Mouse (Mus musculus): ENCODE data around the gene Baz1b.

The Baz1b gene

DNA sequence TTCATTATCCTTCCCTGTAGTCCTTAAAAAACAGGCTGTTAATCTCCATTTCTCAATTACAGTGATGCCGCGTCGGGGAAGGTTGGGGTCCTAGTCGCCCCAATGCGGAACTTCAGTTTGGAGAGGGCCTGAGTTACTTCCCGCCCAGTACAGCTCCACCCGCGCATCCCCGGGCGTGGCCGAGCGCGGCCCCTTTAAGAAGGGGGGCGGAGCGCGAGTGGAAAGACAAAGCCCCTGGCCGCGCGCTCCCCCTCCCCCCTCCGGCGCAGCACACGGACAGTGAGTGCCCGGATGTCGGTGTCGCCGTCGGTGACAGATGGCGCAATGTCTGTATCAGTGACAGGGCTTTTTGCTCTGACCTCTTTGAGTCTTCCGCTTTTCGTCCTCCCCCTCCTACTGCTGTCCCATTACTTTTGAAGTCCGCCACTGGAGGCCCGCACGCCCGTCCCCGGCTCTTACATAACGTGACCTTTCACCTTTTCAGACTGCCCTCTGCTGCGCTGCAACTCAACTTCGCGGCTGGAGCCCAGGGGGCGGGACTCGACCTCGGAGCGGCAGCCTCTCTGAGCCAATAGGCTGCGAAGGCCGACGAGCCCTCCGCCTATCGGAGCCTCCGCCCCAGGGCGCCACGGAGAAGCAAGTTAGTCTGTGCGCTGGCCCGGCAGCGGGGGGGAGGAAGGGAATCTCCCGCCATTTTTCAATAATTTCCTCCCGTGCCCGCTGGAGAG, at the start of gene Baz1b:
Gene Baz1b, plus strand, starts transcription at position 644 of the 728 bp plus-strand sequence.
- peak; percentile 99 for DNase-seq

DNA sequence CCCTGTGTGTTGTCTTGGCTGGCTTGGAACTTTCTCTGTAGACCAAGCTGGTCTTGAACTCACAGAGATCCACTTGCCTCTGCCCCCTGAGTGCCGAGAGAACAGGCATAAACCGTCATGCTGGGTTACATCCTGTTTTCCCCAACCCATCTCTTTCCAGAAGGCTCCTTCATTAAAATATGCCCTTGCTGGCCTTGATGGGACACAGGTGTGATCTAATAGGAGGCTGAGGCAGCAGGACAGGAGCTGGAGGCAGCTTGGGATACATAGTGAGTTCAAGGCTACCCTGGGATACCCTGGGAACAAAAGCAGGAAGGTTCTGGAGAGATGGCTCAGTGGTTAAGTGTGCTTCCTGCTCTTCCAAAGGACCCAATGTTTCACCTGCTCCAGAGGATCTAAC, 47.2 kb upstream of the Baz1b start:
- no peak for DNase-seq

DNA sequence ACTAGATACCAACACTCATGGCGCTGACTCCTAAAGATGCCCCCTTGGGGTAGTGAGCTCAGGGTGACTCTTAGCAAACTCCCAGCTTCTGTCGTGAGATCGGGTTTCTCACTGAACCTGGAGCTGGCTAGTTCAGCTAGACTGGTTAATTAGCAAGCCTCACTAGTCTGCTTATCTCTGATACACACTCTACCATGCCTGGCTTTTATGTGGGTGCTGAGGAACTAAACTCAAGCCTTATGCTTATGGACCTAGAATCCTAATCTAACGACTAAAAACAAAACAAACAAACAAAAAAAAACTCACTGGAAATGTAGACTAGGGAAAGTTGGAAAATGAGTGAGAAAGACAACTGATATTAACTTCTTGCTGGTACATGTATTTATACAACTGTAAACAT, 42.6 kb upstream of the Baz1b start:
- DNase-seq: no peak

DNA sequence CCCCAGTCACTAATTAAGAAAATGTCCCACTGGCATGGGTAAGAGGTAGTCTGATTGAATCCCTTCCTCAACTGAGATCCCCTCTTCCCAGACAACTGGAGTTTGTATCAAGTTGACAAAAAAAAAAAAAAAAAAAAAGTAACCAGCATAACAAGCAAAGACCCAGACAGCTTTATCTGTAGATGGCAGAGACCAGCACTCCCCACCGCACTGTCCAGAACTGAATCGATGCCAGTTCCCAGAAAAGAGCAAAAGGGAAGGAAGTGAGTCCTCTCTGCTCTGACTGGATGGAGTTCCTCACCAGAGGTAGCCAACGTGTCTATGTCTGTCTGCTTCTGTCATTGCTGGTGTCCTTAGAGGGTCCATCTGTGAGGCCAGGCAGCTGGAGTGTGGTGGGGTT, 41.5 kb upstream of the Baz1b start:
- no peak for DNase-seq

DNA sequence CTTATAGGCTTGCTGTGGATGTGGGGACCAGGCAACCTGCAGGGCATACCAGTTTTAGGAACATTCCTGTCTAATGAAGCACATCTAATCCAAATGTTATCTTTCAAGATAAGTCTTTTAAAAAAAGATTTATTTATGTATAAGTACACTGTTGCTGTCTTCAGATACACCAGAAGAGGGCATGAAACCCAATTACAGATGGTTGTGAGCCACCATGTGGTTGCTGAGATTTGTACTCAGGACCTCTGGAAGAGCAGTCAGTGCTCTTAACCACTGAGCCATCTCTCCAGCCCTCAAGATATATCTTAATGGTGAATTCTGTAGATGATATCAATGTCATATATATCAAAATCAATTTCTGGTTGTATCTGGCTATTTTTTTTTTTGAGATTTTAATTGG, 41.1 kb upstream of the Baz1b start:
- DNase-seq: no peak

DNA sequence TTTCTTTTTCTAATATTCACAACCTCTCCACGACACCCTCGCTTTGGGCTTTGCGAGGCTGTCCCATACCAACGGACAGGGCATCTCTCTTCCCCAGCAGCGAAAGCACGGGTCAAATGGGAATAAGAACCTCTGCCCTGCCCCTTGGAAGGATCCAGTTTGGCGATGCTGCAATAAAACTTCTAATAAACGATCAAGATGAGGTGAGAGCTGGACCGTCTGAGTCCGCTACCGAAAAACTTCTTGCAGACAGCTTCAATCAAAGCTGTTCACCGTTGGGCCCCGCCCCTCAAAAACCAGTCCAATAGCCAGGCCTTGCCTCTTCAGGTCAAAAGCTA, 38.4 kb upstream of the Baz1b start:
- no peak for DNase-seq

DNA sequence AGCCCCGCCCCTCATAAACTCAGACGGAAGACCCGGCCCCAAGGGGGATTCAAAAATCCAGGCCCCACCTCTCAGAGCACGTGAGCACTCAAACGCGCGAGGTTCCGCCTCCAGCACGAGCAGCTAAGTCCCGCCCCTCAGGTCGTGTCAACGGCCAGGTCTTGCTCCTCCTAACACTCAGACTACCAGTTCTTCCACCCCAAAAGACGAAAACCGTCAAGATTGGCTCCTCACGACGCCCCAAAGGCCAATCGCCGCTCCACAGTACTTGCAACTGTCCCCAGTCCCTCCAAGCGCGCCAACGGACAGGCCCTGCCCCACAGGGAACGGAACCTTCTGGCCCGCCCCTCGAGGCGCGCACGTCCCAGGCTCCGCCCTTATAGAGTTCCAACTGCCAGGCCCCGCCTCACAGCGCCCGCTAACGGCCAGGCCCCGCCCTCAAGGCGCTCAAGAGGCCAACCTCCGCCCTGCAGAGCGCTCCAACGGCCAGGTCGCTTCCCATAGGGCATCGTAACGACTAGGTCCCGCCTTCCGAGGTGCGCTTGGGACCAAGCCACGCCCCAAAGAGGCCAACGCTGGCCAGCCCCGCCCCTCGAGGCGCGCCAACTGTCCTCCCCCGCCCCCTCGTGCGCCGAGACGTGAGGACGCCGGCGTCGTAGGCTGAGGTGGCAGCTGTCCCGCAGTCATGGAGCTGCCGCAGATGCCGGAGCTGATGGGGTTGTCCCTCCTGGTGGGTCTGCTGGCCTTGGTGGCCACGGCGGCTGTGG, 37.8 kb upstream of the Baz1b start, which contains the start of gene Tbl2:
Gene Tbl2, plus strand, starts transcription at position 605 of the 767 bp plus-strand sequence.
- peak; percentile 98 for DNase-seq

DNA sequence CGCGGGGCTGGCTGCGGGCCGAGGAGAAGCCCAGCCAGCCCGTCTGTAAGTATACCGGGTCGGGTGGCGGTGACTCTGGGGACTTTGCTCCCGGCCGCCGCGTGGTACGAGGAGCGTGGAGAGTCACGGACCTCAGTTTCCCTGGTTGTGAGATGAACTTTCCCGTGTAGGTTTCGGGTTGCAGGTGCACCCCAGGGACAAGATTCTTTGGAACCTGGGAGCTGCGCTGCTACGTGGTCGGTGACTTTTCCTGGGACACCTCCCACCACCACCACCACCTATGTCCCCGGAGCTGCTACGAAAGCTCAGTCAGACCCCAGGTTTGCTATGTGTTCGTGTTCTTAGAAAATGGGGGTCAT, 37.3 kb upstream of the Baz1b start:
- DNase-seq: no peak

DNA sequence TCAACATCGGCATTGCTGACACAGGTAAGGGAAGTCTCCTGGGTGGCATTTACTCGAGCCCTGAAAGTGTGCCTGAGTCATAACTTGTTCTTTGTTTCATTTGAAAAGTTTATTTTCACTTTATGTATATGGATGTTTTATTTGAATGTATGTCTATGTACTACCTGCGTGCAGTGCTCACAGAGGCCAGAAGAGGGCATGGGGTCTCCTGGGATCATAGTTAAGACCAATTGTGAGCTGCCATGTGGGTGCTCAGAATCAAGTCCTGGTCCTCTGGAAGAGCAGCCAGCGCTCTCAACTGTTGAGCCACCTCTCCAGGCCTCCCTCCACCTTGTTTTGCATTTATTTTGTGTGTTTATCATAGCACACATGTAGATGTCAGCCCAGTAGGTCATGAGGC, 30.6 kb upstream of the Baz1b start:
- no peak for DNase-seq

DNA sequence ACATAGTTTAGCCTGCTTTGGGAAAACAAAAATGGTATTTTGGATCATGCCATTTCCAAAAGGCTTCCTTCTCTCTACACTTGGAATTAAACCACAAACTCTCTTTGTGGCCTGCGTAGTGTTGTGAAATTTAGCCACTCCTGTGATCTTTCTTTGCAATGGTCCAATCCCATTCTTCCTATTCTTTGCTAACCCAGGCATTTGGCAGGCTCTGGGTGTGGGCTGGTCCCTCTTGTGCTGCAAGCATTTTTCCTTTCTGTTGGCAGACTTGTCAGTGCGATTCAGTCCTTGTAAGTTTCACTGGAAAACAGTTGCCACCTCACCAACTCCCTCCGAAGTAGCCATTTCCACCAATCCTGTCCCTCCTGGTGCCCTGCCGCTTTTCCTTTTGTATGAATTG, 25.8 kb upstream of the Baz1b start:
- no peak for DNase-seq

DNA sequence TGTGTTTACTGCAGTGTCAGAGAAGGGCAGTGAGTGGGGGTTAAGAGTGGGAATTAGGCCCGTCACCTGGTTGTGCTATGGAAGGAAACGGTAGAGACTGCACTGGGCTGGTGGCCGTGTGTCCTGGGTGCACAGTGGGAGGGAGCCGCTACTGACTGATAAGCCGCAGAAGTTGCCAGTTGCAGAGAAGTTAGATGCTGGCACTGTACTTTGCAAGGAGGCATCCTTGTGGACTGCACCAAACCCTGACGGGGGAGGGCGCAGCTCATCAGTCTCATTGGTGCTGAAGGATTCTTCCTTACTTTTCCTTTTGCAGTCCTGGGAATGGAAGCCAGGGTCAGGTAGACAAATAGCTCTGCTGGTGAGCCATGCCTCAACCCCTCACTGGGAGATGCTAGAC, 25.4 kb upstream of the Baz1b start:
- DNase-seq: no peak

DNA sequence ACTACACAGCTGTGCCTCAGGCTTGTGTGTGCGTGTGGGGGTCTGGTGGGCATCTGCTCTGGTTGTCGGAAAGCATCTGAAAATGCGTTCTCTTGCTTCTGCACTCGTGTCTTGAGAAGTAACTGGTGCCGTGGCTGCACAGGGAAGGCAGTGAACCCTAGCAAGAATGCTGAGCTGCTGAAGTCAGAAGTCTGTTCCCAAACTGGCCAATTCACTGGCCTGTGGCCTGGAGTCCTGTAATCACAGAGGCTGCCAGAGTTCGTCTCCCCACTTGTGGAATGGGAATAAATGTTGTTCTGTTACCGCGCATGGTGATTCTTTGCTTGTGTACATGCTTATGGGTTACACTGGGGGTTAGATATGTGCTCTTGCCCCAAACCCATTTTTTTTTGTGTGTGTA, 24.7 kb upstream of the Baz1b start:
- DNase-seq: no peak

DNA sequence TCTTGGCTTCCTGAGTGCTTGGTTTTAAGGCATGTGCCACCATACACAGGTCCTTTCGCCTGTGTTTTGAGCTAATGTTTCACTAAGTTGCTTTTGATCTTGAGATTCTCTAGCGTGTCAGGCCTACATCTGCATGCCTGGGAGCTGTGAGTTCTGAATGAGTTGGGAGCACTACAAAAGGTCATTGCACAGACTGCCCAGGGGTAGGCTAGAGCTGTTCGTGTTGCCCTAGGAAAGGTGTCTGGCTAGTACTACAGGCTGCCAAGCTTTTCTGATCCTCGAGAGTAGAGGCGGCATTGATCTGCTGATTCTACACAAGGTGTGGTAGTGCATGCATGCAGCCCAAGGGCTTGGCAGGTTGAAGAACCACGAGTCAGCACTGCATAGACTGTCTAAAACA, 24.2 kb upstream of the Baz1b start:
- no peak for DNase-seq

DNA sequence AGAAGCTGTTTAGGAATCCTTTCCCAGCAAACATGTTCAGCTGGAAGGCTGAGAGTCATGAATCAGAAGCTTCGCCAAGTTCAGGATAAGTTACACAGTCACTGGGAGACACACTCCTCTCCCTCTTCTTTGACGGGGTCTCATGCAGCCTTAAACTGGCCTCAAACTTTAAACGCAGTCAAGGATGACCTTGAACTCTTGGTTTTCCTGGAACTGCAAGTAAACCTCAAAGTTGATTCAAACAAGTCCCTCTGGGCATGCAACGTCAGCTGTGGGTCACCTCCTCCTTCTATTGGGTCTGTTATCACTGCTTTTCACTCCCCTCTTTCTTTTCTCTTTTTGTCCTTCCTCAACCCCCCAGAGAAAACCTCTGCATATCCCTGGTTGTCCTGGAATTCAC, 20.2 kb upstream of the Baz1b start:
- no peak for DNase-seq

DNA sequence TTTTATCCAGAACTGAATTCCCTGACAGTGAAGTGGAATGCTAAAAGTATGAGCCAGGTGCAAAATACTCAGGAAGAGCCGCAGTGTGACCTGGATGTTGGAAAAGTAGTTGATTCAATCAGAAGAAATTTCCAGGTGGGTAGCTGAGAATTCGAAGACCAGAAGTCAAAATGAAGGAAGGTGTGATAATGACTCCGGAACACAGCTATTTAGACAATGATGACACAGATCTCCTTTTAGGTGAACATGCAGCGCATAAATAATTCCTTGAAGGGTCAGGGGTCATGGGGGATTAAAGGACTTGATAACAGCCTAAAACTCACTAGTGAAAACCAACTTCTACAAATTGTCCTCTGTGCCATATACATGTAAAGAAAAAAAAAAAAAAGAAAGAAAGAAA, 19.6 kb upstream of the Baz1b start:
- DNase-seq: no peak

DNA sequence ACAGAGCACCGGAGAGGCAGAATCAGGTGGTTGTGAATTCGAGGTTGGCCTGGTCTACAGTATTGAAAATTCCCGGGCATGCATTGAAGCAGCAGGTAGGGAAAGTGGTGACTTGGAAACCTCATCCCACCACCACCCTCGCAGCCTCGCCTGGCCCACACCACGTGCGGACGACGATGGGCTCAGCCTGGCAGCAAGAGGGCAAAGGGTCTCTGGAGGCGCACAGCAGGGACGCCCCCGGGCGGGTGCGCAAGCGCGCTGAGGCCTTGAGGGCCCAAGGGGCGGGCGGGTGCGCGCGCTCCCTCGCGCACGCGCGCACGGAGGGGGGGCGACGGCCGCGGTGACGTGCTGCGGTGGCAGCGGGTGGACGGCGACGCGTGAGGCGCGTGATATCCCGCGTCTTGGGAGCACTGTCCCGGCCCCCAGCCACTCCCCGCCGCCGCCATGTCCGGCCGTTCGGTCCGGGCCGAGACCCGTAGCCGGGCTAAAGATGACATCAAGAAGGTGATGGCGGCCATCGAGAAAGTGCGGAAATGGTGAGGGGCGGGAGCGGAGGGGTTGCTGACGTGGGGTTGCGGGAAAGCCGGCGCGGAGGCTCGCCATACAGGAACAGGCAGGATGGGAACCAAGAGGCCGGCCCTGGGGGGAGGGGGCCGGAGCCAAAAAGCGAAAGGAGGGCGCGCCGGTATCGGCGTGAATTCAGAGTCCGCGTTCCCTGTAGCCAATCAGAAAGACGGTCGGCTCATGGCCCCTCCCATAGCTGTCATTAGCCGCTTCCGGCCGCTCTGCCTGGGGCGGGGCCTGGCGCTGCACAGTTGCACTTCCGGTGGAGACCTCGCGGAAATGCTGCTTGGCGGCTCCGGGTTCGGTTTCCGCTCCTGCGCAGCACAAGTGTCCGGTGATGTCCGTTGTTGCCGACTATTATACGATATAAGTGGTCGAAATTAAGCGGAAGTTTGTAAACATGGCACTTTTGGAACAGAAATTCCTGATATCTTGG, 18.7 kb upstream of the Baz1b start, which contains the start of gene Bcl7b:
Gene Bcl7b, plus strand, starts transcription at position 221 of the 1,000 bp plus-strand sequence.
- peak; percentile 97 for DNase-seq

DNA sequence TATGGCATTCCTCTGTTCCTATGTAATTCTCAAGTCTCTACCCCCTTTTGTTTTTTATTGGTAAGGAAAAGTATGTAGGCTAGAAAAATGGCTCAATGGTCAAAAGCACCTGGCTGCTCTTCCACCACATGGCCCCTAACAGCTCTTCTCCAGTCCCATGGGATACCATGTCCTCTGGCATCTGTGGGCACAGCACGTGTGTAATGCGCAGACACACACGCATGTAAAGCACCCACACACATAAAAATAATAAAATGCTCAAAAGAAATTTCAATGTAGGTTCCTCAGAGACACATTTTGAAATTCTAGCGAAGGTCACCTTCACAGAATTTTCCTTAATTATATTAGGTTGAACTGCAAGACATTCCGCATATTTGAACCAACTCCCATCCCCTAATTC, 17.6 kb upstream of the Baz1b start:
- DNase-seq: no peak

DNA sequence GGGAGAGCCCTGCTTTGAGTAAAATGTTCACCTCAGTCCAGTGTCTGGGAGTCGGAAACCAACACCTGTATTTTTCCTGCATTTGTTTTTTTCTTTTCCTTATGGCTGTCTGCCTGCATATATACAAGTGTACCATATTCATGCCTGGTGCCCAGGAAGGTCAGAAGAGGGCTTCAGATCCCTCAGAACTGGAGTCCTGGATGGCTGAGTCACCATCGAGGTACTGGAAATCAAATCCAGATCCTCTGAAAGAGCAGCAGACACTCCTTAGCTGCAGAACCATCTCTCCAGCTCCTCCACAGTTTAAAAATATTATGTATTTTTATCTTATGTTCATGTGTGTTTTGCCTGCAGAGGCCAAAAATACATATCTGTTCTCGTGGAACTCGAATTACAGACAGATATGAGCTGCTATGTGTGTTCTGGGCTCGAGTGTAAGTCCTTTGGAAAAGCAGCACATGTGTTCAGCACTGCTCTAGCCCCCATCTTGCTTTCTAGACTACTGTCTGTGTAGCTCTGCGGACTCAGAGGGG, 15.3 kb upstream of the Baz1b start:
- no peak for DNase-seq

DNA sequence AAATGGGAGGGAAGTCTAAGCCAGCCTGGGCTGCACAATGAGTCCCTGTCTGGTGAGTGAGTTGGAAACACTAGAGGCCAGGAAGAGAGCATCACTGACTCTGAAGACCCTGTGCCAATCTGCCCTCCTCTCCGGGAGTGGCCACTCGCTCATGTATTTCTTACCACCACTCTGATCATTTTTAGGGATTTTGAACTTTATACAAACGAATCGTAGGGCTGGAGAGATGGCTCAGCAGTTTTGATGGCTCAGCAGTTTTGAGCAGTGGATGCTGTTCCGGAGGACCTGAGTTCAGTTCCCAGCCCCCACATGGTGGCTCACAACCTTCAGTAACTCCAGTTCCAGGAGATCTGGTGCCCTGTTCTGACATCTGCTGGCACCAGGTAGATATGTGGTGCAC, 14.1 kb upstream of the Baz1b start:
- no peak for DNase-seq

DNA sequence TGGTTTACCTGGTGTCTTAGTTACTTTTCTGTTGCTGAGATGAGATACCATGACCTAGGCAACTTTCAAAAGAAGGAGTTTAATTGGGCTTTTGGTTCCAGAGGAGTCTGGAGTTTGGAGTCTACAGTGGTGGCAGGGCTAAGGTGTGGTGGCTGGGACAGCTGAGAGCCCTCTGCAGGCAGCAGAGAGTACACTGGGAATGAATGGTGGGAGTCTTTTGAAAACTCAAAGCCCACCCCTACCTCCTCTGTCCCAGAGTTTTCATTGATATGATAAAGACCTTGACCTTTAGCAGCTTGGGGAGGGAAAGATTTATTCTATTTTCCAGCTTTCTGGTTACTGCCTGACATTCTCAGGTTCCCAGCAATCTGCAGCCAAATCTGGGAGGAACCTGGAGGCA, 12.0 kb upstream of the Baz1b start:
- DNase-seq: no peak

DNA sequence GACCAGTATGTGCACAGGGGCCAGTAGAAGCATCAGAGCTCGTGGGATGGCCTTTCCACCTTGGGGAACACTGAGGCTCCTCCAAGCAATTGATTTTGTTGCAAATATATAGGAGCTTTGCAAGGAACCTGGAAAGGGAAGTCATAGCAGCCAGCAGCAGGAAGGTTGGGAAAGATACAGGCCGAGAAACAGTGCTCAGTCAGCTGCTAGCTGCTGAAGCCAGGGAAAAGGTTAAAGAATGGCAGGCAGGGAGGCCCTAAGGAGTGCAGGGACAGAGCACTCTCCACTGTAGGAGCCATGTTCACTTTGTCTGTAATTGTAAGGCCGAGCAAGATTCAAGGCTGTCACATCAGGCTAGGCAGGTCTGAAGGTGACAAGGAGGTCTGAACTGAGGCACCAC, 8.5 kb upstream of the Baz1b start:
- DNase-seq: no peak

DNA sequence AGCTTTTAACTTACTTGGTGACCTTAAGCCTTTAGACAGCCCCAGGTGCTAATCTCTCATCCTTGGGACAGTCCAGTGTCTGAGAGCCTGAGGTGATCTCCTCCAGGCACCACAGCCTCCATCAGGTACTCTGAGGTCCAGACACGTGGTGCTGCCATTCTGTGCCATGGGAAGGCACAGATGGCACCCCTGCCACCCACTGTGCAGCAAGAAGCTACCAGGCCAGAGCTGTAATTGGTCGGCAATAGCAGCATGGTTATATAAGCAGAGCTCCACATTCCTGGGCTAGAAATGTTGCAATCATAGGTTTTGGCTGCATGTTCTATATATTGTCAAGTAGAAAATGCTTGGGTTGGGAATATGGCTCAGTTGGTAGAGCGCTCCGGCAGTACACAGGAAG, 8.1 kb upstream of the Baz1b start:
- DNase-seq: peak; percentile 37

DNA sequence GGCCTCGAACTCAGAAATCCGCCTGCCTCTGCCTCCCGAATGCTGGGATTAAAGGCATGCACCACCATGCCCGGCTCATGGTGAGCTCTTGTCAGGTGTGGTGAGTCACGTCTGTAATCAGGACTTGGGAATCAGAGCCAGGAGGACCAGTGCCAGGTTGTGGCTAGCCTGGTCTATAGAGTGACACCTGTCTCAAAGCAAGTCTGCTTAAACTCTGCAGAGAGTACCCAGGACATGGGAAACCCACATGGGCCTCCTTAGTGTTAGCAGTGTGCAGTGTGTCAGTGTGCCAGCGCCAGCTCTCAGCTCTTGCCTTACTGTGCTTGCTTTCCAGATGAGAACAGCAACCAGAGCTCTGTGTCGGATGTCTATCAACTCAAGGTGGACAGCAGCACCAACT, 7.4 kb upstream of the Baz1b start:
- DNase-seq: no peak

All from right cerebral cortex, postnatal 25 days (tissue).